Mouse (Mus musculus) bone marrow, adult 2 months (tissue): ENCODE measurements around the gene Sox2. TPM values are rescaled to one million over a fixed set of nuclear protein-coding genes. Genes with fewer than 3 reads are reported as not detected.

Source experiments
- H3K27ac ChIP-seq: fragments of 200-500 bp; 2 replicates; pipeline ENCODE4 v1.5.1; 2012; ENCODE audit warnings: low read depth, mild to moderate bottlenecking, control low read depth, inconsistent platforms, low read length; ENCODE audit not compliant: control insufficient read depth, poor library complexity, insufficient read depth
- H3K4me1 ChIP-seq: fragments of 200-500 bp; 2 replicates; pipeline ENCODE4 v1.6.1; 2011; ENCODE audit warnings: low read length; ENCODE audit not compliant: control insufficient read depth, insufficient read depth
- H3K4me3 ChIP-seq: fragments of 200-500 bp; replicated peaks from 2 replicates; pipeline ENCODE3; 2011; ENCODE audit warnings: mild to moderate bottlenecking, low read depth, low read length, control low read depth; ENCODE audit not compliant: control insufficient read depth
- CTCF ChIP-seq: fragments of 200-500 bp; IDR thresholded peaks from 2 replicates; pipeline ENCODE4 v1.5.1; 2011; ENCODE audit warnings: low read length, control low read depth; ENCODE audit not compliant: control insufficient read depth, insufficient read depth
- POLR2A ChIP-seq: fragments of 200-500 bp; IDR thresholded peaks from 2 replicates; pipeline ENCODE4 v1.6.1; 2011; ENCODE audit warnings: low read depth, mild to moderate bottlenecking, control low read depth, low read length, borderline replicate concordance; ENCODE audit not compliant: control insufficient read depth
- WGBS: fragments of 180-500 bp; shearing (Covaris S2); methylation state at CpG from one replicate; pipeline ENCODE4 v1.1.7; 2018; 5-methylcytosine and 5-hydroxymethylcytosine counted together
- polyA plus RNA-seq: library from polyadenylated mRNA; stranded (reverse); fragments of >200 nt; gene quantifications from 2 replicates; pipeline ENCODE4 v1.2.4, GENCODE M21; 2011; ENCODE audit warnings: low replicate concordance; ENCODE audit not compliant: missing spikeins, insufficient read depth, insufficient read length

Gene Sox2
- polyA plus RNA-seq, 1 experiment: 11.5 TPM

DNA sequence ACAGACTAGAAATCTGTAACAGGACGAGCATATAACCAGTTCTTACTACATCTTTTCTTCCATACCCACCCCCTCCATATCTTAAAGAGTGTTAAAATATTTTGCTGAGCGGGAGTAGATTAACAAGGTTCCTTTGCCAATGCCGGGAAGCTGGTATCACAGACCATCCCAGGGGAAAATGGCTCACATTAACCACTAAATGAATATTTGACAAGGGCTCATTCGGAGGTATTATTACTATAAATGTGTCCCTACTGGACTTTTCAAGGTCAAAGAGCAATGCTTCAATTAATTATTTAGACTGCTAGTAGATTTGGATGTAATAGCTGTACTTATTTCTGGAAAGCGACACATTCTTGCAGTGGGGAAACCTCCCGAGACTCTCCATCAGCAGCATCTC is 4.6 kb downstream of the Sox2 start:
- Histone ChIP-seq H3K4me3 (no peak overlapping the region), H3K27ac (no peak overlapping the region), H3K4me1 (no peaks in the 10 kb centered on the region)
- WGBS: 29% methylated on average over 6 of the region's 6 CpGs
- TF ChIP-seq CTCF: no peak
- TF ChIP-seq POLR2A: no peak

DNA sequence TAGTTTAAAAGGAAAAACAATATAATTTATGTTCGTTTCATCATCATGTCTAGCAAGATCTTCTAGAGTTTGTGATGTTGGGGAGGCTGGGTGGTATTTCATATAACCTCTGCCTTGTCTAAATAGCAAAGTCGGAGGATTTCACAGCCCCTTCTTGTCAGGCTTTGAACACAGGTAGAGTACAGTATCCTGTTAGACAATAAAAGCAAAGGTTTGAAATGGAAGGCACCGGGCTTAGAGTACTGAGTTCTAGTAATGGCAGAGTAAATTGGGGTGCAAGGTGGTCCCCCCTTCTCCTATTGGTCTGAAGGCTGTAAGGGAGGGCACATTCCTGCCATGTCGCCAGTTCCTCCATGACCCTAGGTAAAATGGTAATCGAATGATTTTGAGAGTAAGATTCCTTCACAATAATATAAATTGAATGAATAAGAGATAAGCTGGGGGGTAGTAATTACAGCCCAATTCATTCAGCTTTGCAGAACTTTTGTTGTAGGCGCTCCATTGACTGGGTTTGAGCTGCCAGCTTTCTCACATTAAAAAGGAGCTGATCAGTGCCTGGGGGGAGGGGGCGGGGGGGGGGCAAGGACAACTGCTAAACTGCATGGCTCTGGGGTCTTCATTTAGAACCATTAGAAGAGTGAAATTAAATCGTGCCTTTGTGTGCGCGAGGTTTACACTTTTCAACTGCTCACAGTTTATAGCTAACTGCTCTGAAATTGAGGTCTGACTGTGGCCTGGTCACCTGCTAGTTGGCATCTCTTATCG is 5.3 kb downstream of the Sox2 start:
- TF ChIP-seq CTCF (no peak), POLR2A (no peak)
- Histone ChIP-seq H3K4me1 (no peaks in the 10 kb centered on the region), H3K4me3 (no peak overlapping the region), H3K27ac (no peak overlapping the region)
- 20% methylated on average over 11 of the region's 11 CpGs for WGBS

DNA sequence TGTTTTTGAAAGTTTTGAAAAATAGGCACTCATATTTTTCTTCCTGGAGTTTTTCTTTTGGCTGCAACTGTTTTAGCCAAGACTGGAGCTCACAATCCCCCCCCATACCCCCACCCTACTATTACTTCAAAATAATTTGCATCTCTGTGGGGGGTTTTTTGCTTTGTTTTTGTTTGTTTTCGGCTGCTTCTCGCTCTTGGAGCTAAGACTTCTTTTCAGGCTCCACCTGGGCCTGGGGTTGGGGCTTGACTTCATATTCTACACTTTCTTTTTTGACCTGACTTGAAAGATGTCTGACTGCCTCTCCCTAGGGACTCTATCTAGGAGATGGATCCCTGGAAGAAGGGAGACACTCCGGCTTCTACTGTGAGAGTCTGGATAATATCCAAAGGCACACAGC is 5.9 kb downstream of the Sox2 start:
- H3K27ac ChIP-seq: no peak overlapping the region
- TF ChIP-seq CTCF (no peak), POLR2A (no peak)
- 15% methylated on average over 3 of the region's 3 CpGs for WGBS

DNA sequence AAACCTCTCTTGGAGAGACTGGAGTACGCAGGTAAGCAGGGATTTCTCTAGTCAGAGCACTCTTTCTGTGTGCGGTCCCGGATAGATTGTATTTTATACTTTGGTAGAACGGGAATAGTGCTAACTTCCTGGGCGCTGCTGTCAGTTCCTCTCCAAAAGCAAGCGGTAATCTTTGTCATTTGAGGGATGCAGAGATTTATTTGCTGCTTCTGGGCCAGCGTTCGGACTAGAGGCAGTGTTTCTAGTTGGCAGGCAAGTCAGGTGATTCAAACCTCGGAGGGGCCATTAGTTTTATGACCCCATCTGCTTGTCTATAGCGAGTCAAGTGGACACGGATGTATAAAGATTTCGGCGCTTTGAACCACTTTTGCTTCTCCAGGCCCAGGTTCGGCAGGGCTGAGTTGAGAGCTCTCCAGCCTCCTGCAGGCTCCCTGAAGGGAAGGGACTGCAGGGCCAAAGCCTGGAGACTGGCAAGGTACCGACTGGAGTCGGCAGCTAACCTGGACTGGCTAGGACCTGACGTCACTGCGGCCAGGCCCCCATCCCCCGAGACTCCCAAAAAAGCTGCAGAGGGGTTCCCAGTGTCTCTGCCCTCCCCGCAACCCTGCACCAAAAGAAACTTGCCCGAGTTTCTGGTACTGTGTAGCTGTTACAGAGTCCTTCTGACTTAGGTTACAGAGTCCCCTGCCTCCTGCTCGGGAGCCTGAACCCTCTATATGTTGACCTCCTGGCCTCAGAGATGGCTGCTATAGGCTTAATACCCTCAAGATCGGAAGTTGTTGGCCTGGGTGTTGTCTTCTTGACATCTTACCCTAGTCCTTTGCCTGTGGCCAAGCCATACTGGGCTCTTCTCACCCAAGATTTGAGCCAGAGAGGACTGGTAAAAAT is 6.9 kb downstream of the Sox2 start:
- TF ChIP-seq CTCF: no peak
- TF ChIP-seq POLR2A: no peak
- whole genome bisulfite sequencing: 6% methylated on average over 23 of the region's 23 CpGs
- Histone ChIP-seq H3K27ac (no peak overlapping the region), H3K4me1 (no peaks in the 10 kb centered on the region), H3K4me3 (no peak overlapping the region)

More for the DNA sequence above, 5.9 kb downstream of the Sox2 start:
- H3K4me1 ChIP-seq: no peaks in the 10 kb centered on the region
- no peak overlapping the region for H3K4me3 ChIP-seq

DNA sequence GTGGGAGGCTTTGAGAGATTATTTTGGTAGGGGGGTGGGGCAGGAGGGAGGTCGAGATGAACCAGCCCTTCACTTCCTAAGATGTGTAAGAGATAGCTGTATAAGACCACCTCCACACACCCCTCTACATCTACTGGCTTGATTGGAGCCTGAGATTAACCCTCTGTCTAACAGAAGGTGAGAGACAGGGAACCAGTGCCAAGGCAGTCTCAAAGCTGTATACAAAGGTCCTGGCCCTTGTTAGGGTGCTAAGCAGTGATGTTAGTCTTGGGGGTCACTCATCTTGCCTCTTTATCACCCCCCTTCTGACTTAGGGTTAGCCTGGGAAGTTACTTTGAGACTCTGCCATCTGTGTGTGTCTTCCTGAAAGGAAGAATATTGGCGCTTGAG is 7.5 kb downstream of the Sox2 start:
- no peak for TF ChIP-seq CTCF
- TF ChIP-seq POLR2A: no peak
- 29% methylated on average over 2 of the region's 2 CpGs for WGBS
- no peak overlapping the region for H3K27ac ChIP-seq
- H3K4me3 ChIP-seq: no peak overlapping the region
- no peaks in the 10 kb centered on the region for H3K4me1 ChIP-seq

DNA sequence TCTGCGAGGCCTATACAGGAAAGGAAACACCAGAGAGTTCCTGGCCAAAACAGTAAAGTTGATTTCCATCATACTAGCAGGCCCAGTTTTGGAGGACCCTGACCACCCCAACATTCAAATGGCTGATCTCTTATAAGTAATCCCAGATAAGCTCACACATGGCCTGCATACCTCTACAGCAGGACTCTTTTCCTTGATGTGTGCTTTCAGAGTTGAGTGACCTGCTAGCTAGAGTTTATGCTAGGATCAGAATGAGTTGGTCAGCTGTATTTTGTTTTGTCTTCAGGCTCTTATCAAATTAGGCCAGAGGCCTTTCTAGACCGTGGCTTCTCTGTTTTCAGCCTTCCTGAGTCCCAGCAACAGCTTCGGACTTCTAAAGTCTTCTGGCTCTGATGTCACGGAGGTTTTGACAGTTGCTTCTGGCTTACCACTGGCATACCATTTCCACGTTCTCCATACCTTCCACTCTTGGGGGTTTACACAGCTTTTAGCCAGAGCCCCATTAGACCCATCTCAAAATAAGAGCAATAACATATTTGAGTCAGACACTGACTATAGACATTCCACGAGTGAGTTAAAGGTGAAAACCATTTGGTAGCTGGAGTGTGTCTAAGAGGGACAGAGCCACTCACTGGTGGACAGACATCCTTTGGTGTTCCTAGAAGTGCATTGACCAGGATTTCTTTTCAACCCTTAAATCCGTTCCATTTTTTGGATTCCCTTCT is 8.2 kb downstream of the Sox2 start:
- no peak overlapping the region for H3K27ac ChIP-seq
- H3K4me3 ChIP-seq: no peak overlapping the region
- TF ChIP-seq POLR2A (no peak), CTCF (no peak)
- no peaks in the 10 kb centered on the region for H3K4me1 ChIP-seq
- 41% methylated on average over 7 of the region's 7 CpGs for WGBS

DNA sequence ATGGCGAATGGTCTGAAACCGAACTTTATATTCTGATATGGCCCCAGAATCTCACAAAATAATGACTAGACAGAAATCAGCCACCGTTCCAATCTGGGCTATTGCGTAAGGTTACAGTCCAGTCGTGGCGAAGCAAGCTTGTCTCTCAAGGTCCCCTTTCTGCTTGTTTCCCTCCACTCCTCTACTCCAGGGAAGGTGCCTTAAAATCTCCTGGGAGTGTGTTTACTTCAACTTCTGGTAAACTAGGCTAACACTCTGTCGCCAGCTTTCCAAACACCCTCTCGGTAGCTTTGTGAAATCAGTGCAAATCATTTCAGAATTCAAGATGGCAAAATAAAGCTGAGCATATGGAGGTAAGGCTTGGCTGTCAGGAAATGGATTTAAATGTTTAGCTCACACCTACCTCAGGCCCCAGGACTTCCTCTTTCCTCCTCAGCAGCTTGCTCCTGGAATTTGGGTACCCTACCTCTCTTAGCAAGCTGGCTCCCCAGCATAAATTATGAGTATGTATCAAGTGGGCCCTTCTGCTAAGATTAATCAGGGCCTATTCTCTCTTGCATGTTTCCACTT is 8.8 kb downstream of the Sox2 start:
- no peak overlapping the region for H3K4me3 ChIP-seq
- H3K27ac ChIP-seq: no peak overlapping the region
- 43% methylated on average over 8 of the region's 8 CpGs for WGBS
- TF ChIP-seq CTCF: no peak
- no peak for TF ChIP-seq POLR2A
- no peaks in the 10 kb centered on the region for H3K4me1 ChIP-seq
